Mouse (Mus musculus): Measurements from ENCODE around the gene Ufd1.

Ufd1 gene

DNA sequence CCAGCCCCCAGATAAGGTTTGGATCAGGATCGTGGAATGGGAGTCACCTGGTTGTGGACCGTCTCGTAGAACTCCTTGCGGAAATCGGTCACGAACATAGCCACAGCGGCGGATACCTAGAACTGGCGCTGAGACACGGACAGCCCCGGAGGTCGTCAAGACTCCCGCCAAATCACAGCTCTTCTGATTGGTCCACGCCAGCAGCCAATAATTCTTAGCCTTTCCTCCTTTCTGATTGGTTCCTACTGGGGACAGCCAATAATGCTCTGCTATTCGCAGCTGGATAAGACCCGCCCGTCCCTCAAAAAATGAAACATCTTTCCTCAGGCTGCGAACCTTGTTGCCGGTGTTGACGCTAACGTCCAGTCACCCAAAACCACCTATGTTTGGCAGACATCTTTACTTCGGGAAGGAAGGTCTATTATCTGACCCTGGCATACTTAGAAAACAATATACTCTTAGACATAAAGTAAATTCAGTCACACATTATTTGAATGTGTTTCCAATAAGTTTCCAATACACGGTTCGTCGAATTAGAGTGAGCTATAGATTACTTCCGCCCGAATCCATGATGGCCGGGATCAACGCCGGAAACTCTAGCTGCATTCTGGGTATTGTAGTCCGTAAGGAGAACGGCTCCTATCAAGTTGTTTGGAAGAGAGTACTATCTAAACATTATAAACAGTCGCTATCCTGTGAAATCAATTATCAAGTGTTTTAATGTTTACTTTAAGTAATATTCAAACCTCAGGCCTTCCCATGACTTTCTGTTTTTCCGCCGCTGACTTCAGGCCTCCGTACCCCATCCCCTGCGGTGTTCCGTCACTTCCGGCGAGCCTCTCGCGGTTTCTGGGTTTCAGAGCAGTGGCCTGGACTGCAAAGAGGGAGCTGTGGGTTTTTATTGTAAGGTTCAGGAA, at the start of gene Ufd1, which contains the start of gene Cdc45:
Ufd1 (plus strand) TSS at position 312 of the 917 bp plus-strand sequence.
Cdc45 (minus strand) TSS at position 520 of the 917 bp plus-strand sequence.
- peak; percentile 87 for DNase-seq

DNA sequence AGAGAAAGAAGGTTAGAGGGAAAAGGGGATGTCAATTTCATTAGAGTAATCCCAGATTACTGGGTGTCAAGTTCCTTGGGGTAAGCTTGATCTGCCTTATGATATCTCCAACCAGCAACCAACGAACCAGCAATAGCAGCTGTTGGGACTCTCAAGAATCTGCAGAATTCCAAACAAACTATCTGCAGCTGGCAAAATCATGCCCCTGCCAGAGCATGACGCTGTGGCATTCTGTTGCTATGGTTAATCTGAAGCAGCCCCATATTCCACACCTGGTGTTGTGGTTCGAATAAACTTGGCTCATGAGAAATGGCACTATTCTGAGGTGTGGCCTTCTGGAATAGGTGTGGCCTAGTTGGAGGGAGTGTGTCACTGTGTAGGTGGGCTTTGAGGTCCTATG, 48.6 kb upstream of the Ufd1 start:
- DNase-seq: no peak

DNA sequence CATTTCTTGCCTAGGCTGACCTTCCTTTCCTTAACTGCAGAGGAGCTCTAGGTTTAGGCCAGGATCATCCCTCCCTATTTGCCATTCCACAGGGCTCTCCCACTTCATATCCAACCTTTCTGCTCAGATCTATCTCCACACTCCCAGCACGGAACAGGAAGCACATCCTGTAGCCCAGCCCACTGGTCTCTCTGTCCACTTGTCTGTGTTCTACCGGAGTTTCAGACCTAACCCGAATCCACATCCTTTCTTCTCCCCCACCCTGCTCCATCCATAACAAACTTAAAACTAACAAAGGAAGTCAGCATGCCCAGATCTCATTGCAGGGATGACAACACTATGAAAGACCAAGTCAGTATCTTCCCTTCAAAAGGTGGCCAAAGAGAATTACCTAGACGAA, 45.2 kb upstream of the Ufd1 start:
- DNase-seq: no peak

DNA sequence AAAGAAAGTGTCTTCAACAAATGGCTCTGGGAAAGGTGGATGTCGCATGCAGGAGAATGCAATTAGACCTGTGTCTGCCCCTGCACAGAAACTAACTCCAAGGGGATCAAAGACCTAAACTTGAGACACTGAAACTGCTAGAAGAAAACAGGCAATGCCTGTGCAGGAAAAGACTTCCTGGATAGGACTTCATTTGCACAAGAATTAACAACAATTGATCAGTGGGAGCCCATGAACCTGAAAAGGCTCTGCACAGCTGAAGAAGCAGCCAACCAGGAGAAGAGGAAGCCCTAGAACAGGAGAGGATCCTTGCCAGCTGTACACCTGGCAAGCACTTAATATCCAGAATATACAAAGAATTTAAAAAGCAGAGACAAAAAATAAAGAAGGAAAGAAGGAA, 42.1 kb upstream of the Ufd1 start:
- DNase-seq: no peak

- no peak for DNase-seq
Observed at GRCm38 (mm10) chr16:18773936-18774335, 37.6 kb upstream of the Ufd1 start.

GRCm38 (mm10) chr16:18775621-18776555, 35.7 kb upstream of the Ufd1 start:
- peak; percentile 9 for DNase-seq

DNA sequence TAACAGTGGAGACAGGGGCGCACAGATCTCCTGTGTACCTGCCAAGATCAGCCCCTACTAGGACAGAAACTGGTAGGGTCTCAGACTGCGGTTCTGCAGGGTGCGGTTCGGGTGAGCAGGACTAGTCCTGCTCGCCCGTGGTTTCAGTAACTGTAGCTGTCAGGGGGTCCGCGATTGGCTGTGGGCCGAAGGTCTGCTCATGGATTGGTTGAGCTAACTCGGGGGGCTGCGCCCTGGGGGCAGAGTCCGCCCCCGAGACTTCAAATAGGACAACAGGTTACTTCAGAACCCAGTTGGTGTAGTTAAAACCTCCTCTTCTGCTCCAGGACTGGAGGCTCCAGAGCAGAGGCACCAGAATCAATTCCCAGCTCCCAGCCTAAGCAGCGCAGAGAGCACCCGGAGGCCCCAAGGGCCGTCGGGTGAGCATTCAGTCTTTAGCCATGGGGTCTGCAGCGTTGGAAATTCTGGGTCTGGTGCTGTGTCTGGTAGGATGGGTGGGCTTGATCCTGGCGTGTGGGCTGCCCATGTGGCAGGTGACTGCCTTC, 35.0 kb upstream of the Ufd1 start, which contains the start of gene Cldn5:
Cldn5 (plus strand) TSS at position 292 of the 545 bp plus-strand sequence.
- DNase-seq: peak; percentile 38

DNA sequence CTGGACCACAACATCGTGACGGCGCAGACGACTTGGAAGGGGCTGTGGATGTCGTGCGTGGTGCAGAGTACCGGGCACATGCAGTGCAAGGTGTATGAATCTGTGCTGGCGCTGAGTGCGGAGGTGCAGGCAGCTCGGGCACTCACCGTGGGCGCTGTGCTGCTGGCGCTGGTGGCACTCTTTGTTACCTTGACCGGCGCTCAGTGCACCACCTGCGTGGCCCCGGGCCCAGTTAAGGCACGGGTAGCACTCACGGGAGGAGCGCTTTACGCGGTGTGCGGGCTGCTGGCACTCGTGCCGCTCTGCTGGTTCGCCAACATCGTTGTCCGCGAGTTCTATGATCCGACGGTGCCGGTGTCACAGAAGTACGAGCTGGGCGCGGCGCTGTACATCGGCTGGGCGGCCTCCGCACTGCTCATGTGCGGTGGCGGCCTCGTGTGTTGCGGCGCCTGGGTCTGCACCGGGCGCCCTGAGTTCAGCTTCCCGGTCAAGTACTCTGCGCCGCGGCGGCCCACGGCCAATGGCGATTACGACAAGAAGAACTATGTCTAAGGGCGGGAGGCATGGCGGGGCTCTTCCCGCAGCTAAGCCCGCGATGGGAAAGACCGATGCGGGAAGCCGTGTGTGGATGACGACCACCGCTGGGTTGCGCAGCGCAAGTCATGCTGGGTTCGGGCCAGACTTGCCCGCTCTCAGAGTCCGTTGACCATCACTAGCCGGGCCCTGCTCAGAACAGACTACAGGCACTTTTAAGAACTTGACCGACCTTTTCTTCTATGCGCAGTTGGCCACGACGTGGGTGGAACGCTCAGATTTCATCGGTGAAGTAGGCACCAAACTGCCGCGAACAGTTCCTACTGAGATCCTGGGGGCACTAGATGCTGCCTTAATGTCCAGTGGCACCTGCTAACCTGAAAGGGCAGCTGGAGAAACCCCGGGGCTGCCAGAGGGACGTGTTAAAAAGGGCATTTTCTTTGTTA, 34.2 kb upstream of the Ufd1 start:
- no peak for DNase-seq

- DNase-seq: no peak
Observed at GRCm38 (mm10) chr16:18778461-18778860, 33.1 kb upstream of the Ufd1 start.

DNA sequence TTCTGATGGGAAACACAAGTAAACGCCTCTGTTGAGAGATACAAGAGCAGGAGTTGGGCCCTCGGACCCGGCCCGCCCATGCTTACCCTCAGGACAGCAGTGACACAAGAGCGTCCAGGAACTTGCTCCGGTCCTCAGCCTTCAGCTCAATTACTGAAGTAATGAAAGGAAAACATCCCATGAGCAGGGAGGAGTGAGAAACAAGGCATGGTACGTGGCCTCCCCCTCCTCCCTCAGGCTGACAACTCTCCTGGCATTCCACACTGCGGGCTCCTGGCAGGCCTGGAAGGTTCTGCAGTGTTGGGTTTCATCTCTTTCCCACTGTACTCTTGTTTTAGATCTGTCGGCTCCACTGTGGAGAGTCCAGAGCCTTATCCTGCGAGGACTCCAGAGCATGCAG, 29.8 kb upstream of the Ufd1 start:
- DNase-seq: no peak

- DNase-seq: peak; percentile 27
Observed at GRCm38 (mm10) chr16:18785025-18785424, 26.6 kb upstream of the Ufd1 start.

- DNase-seq: no peak
Observed at GRCm38 (mm10) chr16:18785485-18785884, 26.1 kb upstream of the Ufd1 start.

DNA sequence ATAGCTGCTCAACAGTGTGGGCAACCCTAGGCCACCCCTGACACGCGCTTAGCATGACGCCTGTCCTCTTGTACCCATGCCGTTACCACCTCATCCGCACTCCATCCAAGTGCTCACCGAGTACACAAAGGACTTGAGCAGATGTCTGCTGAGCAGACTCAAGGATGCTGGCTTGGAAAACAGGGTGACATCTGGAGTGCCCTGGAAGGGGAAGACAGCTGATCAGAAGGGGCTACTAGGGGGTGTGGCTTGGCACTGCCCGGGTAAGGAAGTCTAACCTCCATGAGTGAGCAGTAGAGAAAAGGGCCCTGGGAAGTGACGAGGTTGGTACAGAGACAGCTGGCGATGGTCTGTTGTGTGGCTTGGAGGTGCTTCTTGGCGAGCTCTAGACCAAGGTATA, 24.9 kb upstream of the Ufd1 start:
- DNase-seq: no peak

- DNase-seq: no peak
Observed at GRCm38 (mm10) chr16:18788627-18789406, 22.8 kb upstream of the Ufd1 start.

DNA sequence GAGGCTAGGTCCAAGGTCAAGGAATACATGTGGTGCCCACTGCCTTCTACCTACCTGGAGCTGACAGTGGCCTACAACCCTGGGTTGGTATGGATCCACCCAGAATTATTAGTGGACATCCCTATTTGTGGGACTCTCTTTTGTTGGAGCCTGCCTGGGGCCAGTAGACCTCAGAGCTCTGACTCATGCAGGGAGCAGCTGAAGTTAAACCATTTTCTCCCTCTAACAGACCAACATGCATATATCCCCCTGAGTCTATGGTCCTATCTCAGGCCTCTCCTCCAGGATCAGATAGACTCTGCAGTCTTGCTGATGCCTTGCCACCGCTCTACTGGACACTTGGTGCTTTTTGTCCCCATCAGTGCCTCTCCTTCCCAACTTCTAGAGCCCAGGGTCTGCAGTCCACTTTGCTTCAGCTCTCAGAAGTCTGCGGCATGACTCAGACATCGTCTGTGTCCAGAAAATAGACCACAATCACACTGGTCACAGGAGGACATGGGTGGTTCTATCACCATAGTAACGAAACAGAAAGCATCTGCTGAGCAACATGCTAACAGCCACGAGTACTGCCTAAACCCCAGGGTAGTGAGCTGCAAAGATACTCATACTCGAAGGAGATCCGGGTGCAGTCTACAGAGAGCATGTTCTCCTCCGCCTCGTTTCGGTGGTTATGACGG, 16.2 kb upstream of the Ufd1 start:
- DNase-seq: no peak

DNA sequence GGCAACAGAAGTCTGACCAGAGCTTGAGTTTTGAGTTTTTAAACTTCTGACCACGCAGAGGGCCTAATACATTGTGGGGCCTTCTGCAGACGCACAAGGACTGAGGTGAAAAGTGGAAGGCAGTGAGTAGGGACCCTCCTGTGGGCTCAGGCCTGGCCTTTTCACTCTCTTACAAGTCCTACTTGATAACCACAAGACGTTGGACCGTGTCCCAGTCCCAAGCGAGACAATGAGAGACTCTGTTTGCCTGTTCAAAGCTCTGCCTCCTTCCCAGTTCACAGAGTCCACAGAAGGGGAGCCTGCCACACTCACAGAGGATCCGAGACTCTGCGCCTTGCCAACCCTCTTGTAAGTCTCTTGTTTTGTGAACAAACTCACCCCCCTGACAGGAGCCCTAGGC, 14.9 kb upstream of the Ufd1 start:
- DNase-seq: no peak

DNA sequence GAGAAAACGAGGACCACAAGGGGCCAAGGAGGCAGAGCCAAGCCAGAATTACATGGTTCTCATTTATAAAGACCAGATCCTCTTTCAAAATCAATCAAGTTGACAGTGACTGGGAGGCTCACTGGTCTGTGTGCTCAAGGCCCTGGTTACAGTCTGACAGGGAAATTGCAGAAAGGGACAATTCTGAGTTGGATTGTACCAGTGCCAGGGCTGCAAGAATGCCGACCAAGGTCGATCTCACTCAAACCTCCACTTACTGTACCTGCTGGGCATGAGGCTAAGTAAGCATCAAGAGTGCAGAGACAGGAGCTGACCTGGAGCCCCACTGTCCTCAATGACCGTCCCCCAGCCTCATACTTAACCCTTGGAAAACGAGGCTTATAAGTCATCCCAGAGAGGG, 13.4 kb upstream of the Ufd1 start:
- no peak for DNase-seq

GRCm38 (mm10) chr16:18798841-18799240, 12.7 kb upstream of the Ufd1 start:
- no peak for DNase-seq

- no peak for DNase-seq
Observed at GRCm38 (mm10) chr16:18805746-18806145, 5.8 kb upstream of the Ufd1 start.

- DNase-seq: no peak
Observed at GRCm38 (mm10) chr16:18809001-18809400, 2.6 kb upstream of the Ufd1 start.

Measured in liver (tissue).